Mouse (Mus musculus) neutrophil, adult 65 days (primary cell): ENCODE results near the gene Slc6a1. TPM values are rescaled to one million over a fixed set of nuclear protein-coding genes. Genes with fewer than 3 reads are reported as not detected.

ENCODE experiments used
- total RNA-seq: library from RNA; stranded (reverse); gene quantifications from 2 replicates; pipeline ENCODE4 v1.2.4, GENCODE M21; 2023

Slc6a1 gene
- not detected in 2 replicates for total RNA-seq

DNA sequence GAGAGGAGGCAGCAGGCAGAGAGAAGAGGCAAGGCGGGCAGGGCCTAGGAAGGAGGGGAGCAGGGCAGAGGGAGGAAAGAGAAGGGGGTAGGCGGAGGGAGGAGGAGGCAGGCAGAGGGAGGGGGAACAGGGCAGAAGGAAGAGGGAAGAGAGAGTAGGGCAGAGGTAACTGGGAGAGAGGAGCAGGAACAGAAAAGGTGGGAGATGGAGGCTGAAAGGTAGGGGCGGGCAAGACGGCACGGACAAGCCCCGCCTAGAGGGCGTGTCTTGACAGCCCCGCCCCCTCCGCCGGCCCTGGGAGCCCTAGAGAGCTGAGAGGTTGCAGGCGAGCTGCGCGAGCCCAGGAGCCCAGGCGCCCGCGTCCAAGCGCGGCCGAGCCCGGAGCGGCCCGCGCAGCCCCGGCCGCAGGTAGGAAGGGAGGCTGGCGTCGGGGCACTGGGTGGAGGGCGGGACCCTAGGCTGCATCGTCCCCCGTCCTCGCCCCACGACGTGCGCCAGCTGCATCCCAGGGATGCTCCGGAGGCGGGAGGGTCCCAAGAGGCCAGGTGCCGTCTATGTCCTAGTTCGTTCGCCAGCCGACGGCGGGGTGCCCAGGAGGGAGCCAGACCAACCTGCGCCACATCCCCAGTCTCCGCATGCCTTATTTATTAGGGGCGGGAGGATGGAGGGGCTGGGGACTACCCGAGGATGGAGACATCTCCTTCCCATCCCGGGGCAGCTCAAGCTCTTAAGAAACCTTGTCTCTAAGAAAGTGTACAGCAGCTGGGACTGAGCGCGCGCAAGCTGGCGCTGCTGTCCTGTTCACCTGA is at the start of gene Slc6a1:
Gene Slc6a1, plus strand, starts transcription at position 167 of the 809 bp plus-strand sequence.

Other genes starting within 250 kb of the Slc6a1 start
- not detected in 2 replicates for gene Atp2b2, start 240.0 kb upstream of the Slc6a1 start, total RNA-seq
- gene Slc6a11, start 151.4 kb upstream of the Slc6a1 start, total RNA-seq = not detected in 2 replicates
- 0.23 TPM in 1 of 2 replicates, not detected in the other for gene Hrh1, start 115.3 kb downstream of the Slc6a1 start, total RNA-seq